Mouse (Mus musculus): ENCODE results near the gene Tgfbr3. TPM values are rescaled to one million over a fixed set of nuclear protein-coding genes. Genes with fewer than 3 reads are reported as not detected.

The Tgfbr3 gene
- total RNA-seq, 4 experiments from 2014 or later, result 217 to 303 (median 276) TPM

DNA sequence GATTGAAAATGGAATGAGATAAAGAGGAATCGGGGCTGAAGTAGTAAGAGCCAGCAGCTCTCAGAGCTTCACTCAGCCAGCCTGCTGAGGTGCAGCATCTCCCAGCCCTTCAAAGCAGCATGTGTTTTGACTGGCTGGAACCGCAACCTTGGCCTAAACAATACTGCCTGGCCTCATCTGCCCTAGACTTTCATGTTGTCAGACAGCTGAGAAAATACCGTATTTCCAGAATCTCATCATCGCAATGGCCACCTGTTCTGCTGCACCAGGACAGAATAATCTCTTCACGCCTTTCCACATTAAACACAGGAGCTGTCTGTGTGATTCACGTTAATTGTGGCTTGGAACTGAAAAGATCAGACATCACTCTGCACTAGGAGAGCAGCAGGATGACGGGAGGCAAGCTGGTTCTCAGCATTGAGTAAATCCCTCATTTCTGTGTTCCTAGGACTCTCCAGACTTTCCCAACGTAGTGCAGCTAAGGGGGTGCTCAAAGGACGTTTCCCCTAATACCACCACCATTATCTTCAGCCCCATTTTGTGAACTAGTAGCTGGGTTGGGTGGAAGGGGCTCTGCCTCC lies 145.1 kb downstream of the Tgfbr3 start:
- no peak for DNase-seq

GRCm38 (mm10) chr5:107143406-107143805 lies 146.0 kb downstream of the Tgfbr3 start:
- DNase-seq, result no peak

- no peak for DNase-seq
Observed at GRCm38 (mm10) chr5:107142791-107143190, 146.6 kb downstream of the Tgfbr3 start.

DNA sequence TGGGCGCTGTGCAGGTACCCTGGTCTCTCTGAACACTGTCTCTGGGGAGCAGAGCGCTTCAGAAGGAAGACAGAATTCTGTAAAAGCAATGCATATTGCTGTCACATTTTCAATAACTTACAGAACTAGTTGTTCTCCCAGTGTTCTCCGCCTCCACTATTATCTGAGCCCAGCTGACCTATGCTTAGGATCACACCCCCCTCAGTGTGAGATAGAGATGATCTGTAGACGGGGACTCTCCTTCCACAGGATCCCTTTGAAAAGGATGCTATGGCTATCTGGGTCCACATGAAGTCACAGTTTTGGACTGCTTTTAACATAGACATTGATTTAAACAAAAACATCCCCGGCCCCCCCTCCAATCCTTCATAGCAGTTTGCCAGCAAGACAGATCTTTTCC lies 148.1 kb downstream of the Tgfbr3 start:
- no peak for DNase-seq

GRCm38 (mm10) chr5:107139800-107140651 lies 149.4 kb downstream of the Tgfbr3 start:
- DNase-seq, result no peak

GRCm38 (mm10) chr5:107133336-107133735 lies 156.1 kb downstream of the Tgfbr3 start:
- no peak for DNase-seq

GRCm38 (mm10) chr5:107132231-107132630 lies 157.2 kb downstream of the Tgfbr3 start:
- DNase-seq, result peak; percentile 60

DNA sequence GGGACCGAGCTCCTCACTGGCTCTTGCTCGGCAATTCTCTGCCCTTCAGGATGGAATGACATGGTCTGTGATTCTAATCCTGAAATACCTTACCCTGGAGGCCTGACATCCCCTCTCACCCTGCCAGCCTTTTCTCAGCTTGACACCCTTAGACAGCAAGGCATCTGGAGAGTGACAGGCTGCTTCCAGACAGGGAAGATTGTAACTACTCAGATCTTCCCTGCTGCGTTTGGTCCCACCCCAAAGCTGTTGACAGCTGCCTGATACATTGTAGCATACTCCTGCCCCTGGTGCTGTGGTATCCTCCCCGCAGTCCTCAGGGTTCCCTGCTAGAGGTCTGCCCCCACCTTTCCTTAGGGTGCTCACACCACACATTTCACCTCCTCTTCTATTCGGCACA lies 160.1 kb downstream of the Tgfbr3 start:
- DNase-seq, result no peak

GRCm38 (mm10) chr5:107126561-107126960 lies 162.9 kb downstream of the Tgfbr3 start:
- no peak for DNase-seq

GRCm38 (mm10) chr5:107125131-107125530 lies 164.3 kb downstream of the Tgfbr3 start:
- no peak for DNase-seq

DNA sequence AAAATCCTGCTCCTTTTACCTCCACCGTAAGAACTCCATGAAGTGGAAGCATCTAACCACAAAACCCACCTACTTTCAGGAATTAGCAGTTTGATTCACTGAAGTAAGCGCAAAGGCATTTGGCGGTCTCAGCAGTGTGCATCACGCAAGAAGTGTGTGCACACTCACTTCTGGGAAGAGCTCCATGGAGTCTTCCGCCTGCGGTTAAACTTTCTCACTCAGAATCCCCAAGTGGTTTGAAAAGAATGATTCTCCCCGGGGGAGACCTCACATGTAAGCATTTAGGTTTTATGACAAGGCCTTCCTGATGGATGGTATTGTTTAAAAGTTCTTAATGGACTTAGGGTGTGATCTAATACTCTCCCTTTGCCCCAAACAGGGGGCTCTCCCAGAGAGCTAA lies 164.9 kb downstream of the Tgfbr3 start:
- no peak for DNase-seq

DNA sequence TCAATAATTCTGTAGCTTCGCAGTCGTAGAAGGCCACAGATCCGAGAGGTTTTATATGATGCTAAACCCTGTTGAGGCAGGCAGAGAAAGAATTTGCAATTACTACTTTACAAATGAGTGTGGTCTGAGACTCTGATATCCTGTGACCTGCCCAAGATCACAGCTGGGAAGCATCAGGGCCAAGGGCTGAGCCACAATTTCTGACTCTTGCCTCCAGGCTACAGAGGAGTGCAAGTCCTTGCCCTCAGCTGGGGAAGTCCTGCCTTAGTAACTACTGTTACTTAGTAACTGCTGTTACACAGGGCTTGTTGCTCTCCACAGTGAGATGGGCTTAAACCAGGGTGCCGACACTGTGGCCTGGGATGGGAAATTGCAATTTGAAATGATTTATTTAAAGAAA lies 166.8 kb downstream of the Tgfbr3 start:
- no peak for DNase-seq

GRCm38 (mm10) chr5:107121086-107121485 lies 168.3 kb downstream of the Tgfbr3 start:
- DNase-seq, result no peak

DNA sequence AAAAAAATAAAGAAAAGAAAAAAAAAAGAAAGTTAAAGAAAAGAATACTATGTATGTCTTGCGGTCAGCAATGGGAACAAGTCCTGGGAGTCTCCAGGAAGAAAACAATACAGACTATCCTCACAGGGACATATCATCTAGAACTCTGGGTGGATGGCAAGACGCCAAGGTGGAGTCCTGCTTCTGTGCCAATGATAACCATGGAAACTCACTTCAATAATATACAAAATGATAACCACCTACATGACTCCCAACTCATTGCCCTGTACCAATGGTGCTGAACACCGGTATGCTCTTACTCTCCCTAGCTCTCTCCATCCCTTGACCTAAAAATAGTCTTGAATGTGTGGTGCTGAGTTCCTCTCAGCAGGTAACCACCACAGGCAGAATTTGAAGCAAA lies 168.8 kb downstream of the Tgfbr3 start:
- no peak for DNase-seq

- no peak for DNase-seq
Observed at GRCm38 (mm10) chr5:107119896-107120295, 169.5 kb downstream of the Tgfbr3 start.

GRCm38 (mm10) chr5:107116821-107117220 lies 172.6 kb downstream of the Tgfbr3 start:
- no peak for DNase-seq

DNA sequence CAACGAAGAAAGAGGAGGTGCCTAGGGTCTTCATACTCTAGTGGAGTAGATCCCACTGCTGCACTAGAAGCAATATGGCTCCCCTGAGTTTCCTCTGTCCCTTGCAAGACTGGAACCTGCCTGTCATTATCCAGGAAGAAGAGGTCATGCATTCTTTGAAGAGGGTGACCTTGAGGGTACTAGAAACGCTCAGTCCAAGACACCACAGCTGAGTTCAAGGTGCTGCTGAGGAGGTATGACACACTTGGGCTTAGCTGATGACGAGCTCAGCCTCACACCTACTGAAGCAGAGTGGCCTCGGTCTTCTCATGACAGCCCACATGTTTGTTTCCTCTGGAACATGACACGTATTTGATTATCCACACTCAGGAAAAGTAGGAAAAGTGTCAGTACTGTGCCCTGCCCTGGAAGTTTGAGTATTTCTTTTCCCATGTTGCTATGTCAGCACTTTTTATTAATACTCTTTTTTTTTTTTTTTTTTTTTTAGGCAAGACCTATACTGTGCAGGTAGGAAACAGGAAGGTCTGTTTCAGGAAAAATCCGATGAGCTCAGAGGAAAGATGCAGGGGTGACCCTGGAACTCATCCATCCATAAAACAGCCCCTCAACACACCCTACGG lies 176.7 kb downstream of the Tgfbr3 start:
- no peak for DNase-seq

DNA sequence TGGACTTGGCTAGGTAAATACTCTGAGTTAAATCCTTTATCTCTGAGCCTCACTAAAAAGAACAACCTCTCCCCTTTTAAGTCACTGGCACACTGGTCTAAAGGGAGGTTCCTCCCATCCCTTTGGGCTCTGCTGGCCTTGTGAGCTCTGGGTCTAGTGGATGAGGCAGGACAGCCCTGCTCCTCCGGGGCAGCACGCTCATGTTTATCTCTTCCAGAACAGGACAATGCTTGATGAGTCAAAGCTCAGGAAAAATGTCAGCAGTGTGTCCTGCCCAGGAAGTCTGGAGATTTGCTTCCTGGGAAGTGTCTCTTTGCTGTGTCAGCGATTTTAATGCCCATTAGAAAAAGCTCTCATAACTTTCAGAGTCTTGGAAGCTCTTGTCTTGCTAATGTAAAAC lies 177.6 kb downstream of the Tgfbr3 start:
- DNase-seq, result no peak

DNA sequence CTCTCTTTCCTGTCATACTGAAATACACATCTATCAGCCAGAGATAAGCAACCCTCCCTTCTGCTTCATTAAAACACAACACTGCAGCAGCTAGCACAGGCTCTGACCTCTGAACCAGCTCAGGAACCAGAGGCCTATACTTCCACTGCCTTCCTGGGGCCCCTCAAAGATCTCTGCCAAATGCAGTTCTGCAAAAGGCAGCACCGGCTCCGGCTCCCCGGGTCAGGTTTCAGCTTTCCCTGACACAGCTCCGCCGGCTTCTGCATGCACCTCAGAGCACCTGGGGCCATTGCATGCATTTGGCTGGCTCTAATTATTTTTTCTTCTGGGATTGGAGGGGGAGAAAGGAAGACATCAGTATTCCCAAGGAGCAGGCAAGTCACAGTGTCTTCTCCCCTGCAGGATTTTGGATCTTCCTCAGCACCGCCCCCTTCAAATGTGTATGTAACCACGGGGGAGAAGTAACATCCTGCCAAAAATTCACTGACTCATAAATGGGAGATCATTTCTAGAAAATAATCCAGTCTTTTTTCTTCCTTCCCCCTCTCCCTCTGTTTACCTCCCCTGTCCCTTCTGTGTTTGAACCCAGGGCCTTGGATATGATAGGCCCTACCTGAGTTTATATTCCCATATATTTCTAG lies 178.4 kb downstream of the Tgfbr3 start:
- no peak for DNase-seq

- DNase-seq, result no peak
Observed at GRCm38 (mm10) chr5:107110089-107110879, 179.1 kb downstream of the Tgfbr3 start.

DNA sequence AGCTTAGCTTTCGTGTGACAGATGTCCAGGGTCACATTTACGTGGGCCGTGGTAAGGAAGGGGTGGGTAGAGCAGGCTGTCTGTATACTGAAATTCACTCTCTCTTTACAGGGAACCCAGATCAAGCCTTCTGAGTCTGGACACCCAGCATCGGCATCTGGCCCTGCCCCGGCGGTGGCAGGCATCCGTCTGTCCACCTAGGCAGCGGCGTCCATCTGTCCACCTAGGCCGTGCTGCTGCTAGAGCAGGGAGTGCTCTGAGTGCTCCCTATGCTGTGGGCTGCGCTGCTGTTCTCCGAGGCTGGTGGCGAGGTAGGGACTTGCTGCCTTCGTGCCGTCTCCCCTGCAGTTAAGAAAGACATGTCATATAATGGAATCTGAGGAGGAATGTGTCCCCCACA lies 180.0 kb downstream of the Tgfbr3 start:
- DNase-seq, result no peak

DNA sequence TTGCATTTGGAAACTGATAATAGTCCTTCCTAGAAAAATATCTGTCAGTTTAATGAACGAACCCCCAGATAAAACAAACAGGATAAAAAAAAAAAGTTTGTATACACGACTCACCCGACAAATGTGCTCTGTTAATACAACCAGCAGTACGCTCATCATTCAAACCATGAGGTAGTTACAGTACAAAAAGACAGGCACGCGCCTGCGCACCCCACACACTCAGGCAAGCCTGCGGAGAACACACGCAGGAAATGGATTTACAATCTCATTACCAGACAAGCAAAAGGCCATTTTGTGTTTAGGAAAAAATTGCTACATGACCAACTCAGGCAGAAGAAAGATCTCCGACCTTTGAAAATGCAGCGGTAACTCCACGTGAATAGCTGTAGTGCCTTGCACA lies 182.6 kb downstream of the Tgfbr3 start:
- no peak for DNase-seq

All from adrenal gland, adult 8-10 months (tissue).